16 mouse cellular contexts compared by ENCODE assay signal in genomic region chr6:88803957-88804695, GRCm38 (mm10). TPM values are rescaled to one million over a fixed set of nuclear protein-coding genes. Genes with fewer than 3 reads are reported as not detected.
DNase-seq lines count a peak whose midpoint lies in the region; ATAC-seq and TF ChIP-seq lines count a peak whose summit lies in the region.
"Had no signal": no experiment of that assay in that cellular context is flagged by ENCODE, and none has a peak within 500 bp of the region (broad histone marks: within the 10 kb centered on the region; RNA-seq: fewer than 3 reads in every experiment).

No protein-coding gene starts in this region.

- 33% methylated on average over 4 of the region's 4 CpGs for WGBS in heart, postnatal 0 days
- WGBS in bone marrow, adult 2 months = 48% methylated on average over 4 of the region's 4 CpGs
- WGBS in liver, embryonic 16.5 days (ENCODE audit: insufficient replicate concordance) = 23% methylated on average over 4 of the region's 4 CpGs

- intact Hi-C loops in heart, postnatal 25 days (cut with DNase I) = no loop called here

- no peak overlapping the region for H3K4me2 ChIP-seq in heart, postnatal 0 days (ENCODE audit: low read depth, low read length)
- H3K4me2 ChIP-seq in liver, embryonic 16.5 days (ENCODE audit: low read depth, low read length) = no peak overlapping the region
- H3K4me2 ChIP-seq: midbrain, embryonic 12.5 days had no signal

- H3K9ac ChIP-seq in heart, postnatal 0 days (replicated peaks; ENCODE audit: low read depth, low read length) = no peak overlapping the region
- no peak overlapping the region for H3K9ac ChIP-seq in liver, embryonic 16.5 days (ENCODE audit: low read depth, low read length)
- H3K9ac ChIP-seq: forebrain, postnatal 0 days; midbrain, embryonic 12.5 days had no signal

- peak; percentile 70 for DNase-seq in heart, postnatal 0 days (ENCODE audit: low spot score)
- no peak for DNase-seq in heart, postnatal 25 days (ENCODE audit: low spot score)
- DNase-seq in urinary bladder, adult 18-20 months (ENCODE audit: low spot score in 2 of 2) = no peak
- no peak for DNase-seq in embryo, embryonic 10.5 days (ENCODE audit: low spot score)
- no peak for DNase-seq in lung, postnatal 25 days (ENCODE audit: low spot score)
- DNase-seq: forebrain, postnatal 0 days; gastrocnemius, postnatal 10 days; layer of hippocampus, adult 9-11 months; thymus, postnatal 25 days had no signal

- TF ChIP-seq CTCF in heart, postnatal 0 days (IDR thresholded peaks at IDR 0.05; ENCODE audit: low read depth) = no peak
- no peak for TF ChIP-seq CTCF in bone marrow, adult 2 months (IDR thresholded peaks at IDR 0.05; ENCODE audit: control insufficient read depth, insufficient read depth, low read length)

- peak overlapping the region; percentile 28; the same call in 1 of the 2 replicates for H3K27ac ChIP-seq in heart, postnatal 0 days (ENCODE audit: low read depth)
- H3K27ac ChIP-seq in bone marrow, adult 2 months (ENCODE audit: control insufficient read depth, insufficient read depth, low read depth, low read length, poor library complexity) = peak overlapping the region; percentile 7
- peak overlapping the region; percentile 62 for H3K27ac ChIP-seq in liver, embryonic 16.5 days (ENCODE audit: low read length)
- H3K27ac ChIP-seq: hindbrain, embryonic 10.5 days; midbrain, embryonic 12.5 days had no signal

- H3K4me3 ChIP-seq in heart, postnatal 0 days (ENCODE audit: low read depth, low read length) = no peak overlapping the region
- no peak overlapping the region for H3K4me3 ChIP-seq in bone marrow, adult 2 months (replicated peaks; ENCODE audit: control insufficient read depth, low read depth, low read length)
- H3K4me3 ChIP-seq in liver, embryonic 16.5 days (ENCODE audit: low read depth, low read length) = no peak overlapping the region
- H3K4me3 ChIP-seq: hindbrain, embryonic 10.5 days; midbrain, embryonic 12.5 days had no signal

- no peaks in the 10 kb centered on the region for H3K9me3 ChIP-seq in heart, postnatal 0 days (replicated peaks; ENCODE audit: control insufficient read depth, low read length)
- no peaks in the 10 kb centered on the region for H3K9me3 ChIP-seq in liver, embryonic 16.5 days (replicated peaks; ENCODE audit: control insufficient read depth, low read length)
- H3K9me3 ChIP-seq: hindbrain, embryonic 10.5 days; midbrain, embryonic 12.5 days had no signal

- TF ChIP-seq EP300 in heart, postnatal 0 days (IDR thresholded peaks at IDR 0.05; ENCODE audit: low read depth) = no peak

- H3K4me1 ChIP-seq in heart, postnatal 0 days (ENCODE audit: control insufficient read depth, insufficient read depth) = peaks cover 10% of the 10 kb centered on the region; the same call in 1 of the 2 replicates
- H3K4me1 ChIP-seq in bone marrow, adult 2 months (ENCODE audit: control insufficient read depth, insufficient read depth, low read length) = peaks cover 5% of the 10 kb centered on the region; the same call in 1 of the 2 replicates
- peaks cover 31% of the 10 kb centered on the region for H3K4me1 ChIP-seq in liver, embryonic 16.5 days (ENCODE audit: control insufficient read depth, low read depth, low read length)

- no peaks in the 10 kb centered on the region for H3K36me3 ChIP-seq in heart, postnatal 0 days (replicated peaks; ENCODE audit: control insufficient read depth, insufficient read depth, low read length)
- peaks cover 6% of the 10 kb centered on the region; the same call in 1 of the 2 replicates for H3K36me3 ChIP-seq in liver, embryonic 16.5 days (ENCODE audit: control insufficient read depth, insufficient read depth)
- H3K36me3 ChIP-seq: hindbrain, embryonic 10.5 days; midbrain, embryonic 12.5 days had no signal

- H3K27me3 ChIP-seq in heart, postnatal 0 days (ENCODE audit: control insufficient read depth, insufficient read depth, low read length) = no peaks in the 10 kb centered on the region
- no peaks in the 10 kb centered on the region for H3K27me3 ChIP-seq in liver, embryonic 16.5 days (ENCODE audit: control insufficient read depth, insufficient read depth, low read depth, low read length)
- H3K27me3 ChIP-seq: midbrain, embryonic 12.5 days; Patski had no signal

- peak; percentile 81 for ATAC-seq in heart, postnatal 0 days (ENCODE audit: insufficient read depth, low read depth)
- peak; percentile 37; the same call in 1 of the 2 replicates for ATAC-seq in common myeloid progenitor, adult 5-6 weeks (replicated peaks; ENCODE audit: low read depth, poor library complexity, severe bottlenecking)
- peak; percentile 82 for ATAC-seq in liver, embryonic 16.5 days (ENCODE audit: low read depth)
- ATAC-seq: forebrain, postnatal 0 days; inflammation-experienced regulatory T-cells, adult 6 months; Patski had no signal

- TF ChIP-seq POLR2A in bone marrow, adult 2 months (IDR thresholded peaks at IDR 0.05; ENCODE audit: borderline replicate concordance, control insufficient read depth, low read depth, low read length) = no peak

RNA-seq across cellular contexts. Expression of gene Abtb1, which starts 37.7 kb away (rescaled TPM):
- 63.9 and 88.0 TPM in 2 replicates for total RNA-seq in heart, postnatal 0 days (2014; rRNA removed; ENCODE audit: low replicate concordance)
- polyA plus RNA-seq in heart, postnatal 0 days (2015; fragmentation: Nextera tagmentation; extraction: Ambion mirVana) = 29.1 and 36.6 TPM in 2 replicates
- total RNA-seq in heart, postnatal 25 days (2021) = 10 to 100 TPM; 21.9 to 23.3 TPM
- 92.2 and 165 TPM in 2 replicates for polyA plus RNA-seq in bone marrow, adult 2 months (2011; ENCODE audit: insufficient read depth, insufficient read length, low replicate concordance, missing spikeins)
- total RNA-seq in common myeloid progenitor, adult 5-6 weeks (2017) = 20.7 and 46.4 TPM in 2 replicates
- 61.0 and 65.2 TPM in 2 replicates for polyA plus RNA-seq in liver, embryonic 16.5 days (2015; fragmentation: Nextera tagmentation; extraction: Ambion mirVana)

Comparison
In these comparisons a context has a peak if more than half of its experiments do, and no peak if none do; other contexts are left out.
1. H3K27ac ChIP-seq: peak in every context shown above with its lines; median percentile 62 in liver, embryonic 16.5 days; 28 in heart, postnatal 0 days; 7 in bone marrow, adult 2 months.